Mouse (Mus musculus): ENCODE data around the gene Zdhhc7. TPM values are rescaled to one million over a fixed set of nuclear protein-coding genes. Genes with fewer than 3 reads are reported as not detected.

The Zdhhc7 gene
- polyA plus RNA-seq, 1 experiment: 172 TPM

GRCm38 (mm10) chr8:120063326-120063725 is 38.0 kb downstream of the Zdhhc7 start:
- Histone ChIP-seq H3K4me3 (ENCODE audit: low read depth, low read length) (no peak overlapping the region), H3K27me3 (ENCODE audit: control insufficient read depth, insufficient read depth, low read length) (no peaks in the 10 kb centered on the region), H3K27ac (ENCODE audit: insufficient read depth, low read depth, low read length) (no peak overlapping the region), H3K36me3 (ENCODE audit: control insufficient read depth, insufficient read depth, low read length) (no peaks in the 10 kb centered on the region), H3K4me1 (ENCODE audit: control insufficient read depth, insufficient read depth, insufficient read length, low read length) (peaks cover 3% of the 10 kb centered on the region; the same call in 1 of the 2 replicates)
- 71% methylated on average over 3 of the region's 3 CpGs for WGBS
- no peak for TF ChIP-seq POLR2A (IDR thresholded peaks at IDR 0.05; ENCODE audit: low read depth, low read length)
- no peak for TF ChIP-seq CTCF (IDR thresholded peaks at IDR 0.05; ENCODE audit: extremely low read depth, insufficient read length, insufficient replicate concordance, low read depth, low read length)

GRCm38 (mm10) chr8:120062742-120063141 is 38.5 kb downstream of the Zdhhc7 start:
- no peak overlapping the region for H3K27ac ChIP-seq (ENCODE audit: insufficient read depth, low read depth, low read length)
- no peaks in the 10 kb centered on the region; the same call in 1 of the 2 replicates for H3K4me1 ChIP-seq (ENCODE audit: control insufficient read depth, insufficient read depth, insufficient read length, low read length)
- no peaks in the 10 kb centered on the region for H3K27me3 ChIP-seq (ENCODE audit: control insufficient read depth, insufficient read depth, low read length)
- WGBS: 88% methylated on average over 14 of the region's 14 CpGs
- no peak for TF ChIP-seq POLR2A (IDR thresholded peaks at IDR 0.05; ENCODE audit: low read depth, low read length)
- no peak for TF ChIP-seq CTCF (IDR thresholded peaks at IDR 0.05; ENCODE audit: extremely low read depth, insufficient read length, insufficient replicate concordance, low read depth, low read length)
- H3K36me3 ChIP-seq (ENCODE audit: control insufficient read depth, insufficient read depth, low read length): no peaks in the 10 kb centered on the region
- H3K4me3 ChIP-seq (ENCODE audit: low read depth, low read length): no peak overlapping the region

- H3K27ac ChIP-seq (ENCODE audit: insufficient read depth, low read depth, low read length): peak overlapping the region; percentile 46; the same call in 1 of the 2 replicates
- peaks cover 2% of the 10 kb centered on the region; the same call in 1 of the 2 replicates for H3K4me1 ChIP-seq (ENCODE audit: control insufficient read depth, insufficient read depth, insufficient read length, low read length)
- TF ChIP-seq POLR2A (IDR thresholded peaks at IDR 0.05; ENCODE audit: low read depth, low read length) (no peak), CTCF (IDR thresholded peaks at IDR 0.05; ENCODE audit: extremely low read depth, insufficient read length, insufficient replicate concordance, low read depth, low read length) (no peak)
- H3K4me3 ChIP-seq (ENCODE audit: low read depth, low read length): no peak overlapping the region
- no peaks in the 10 kb centered on the region for H3K36me3 ChIP-seq (ENCODE audit: control insufficient read depth, insufficient read depth, low read length)
- 69% methylated on average over 2 of the region's 2 CpGs for whole genome bisulfite sequencing
- no peaks in the 10 kb centered on the region for H3K27me3 ChIP-seq (ENCODE audit: control insufficient read depth, insufficient read depth, low read length)
Measured at GRCm38 (mm10) chr8:120057078-120057477, 44.2 kb downstream of the Zdhhc7 start.

GRCm38 (mm10) chr8:120054833-120055232 is 46.4 kb downstream of the Zdhhc7 start:
- 76% methylated on average over 3 of the region's 3 CpGs for WGBS
- Histone ChIP-seq H3K27ac (ENCODE audit: insufficient read depth, low read depth, low read length) (no peak overlapping the region), H3K4me3 (ENCODE audit: low read depth, low read length) (no peak overlapping the region), H3K4me1 (ENCODE audit: control insufficient read depth, insufficient read depth, insufficient read length, low read length) (peaks cover 2% of the 10 kb centered on the region), H3K27me3 (ENCODE audit: control insufficient read depth, insufficient read depth, low read length) (no peaks in the 10 kb centered on the region), H3K36me3 (ENCODE audit: control insufficient read depth, insufficient read depth, low read length) (no peaks in the 10 kb centered on the region)
- TF ChIP-seq POLR2A (IDR thresholded peaks at IDR 0.05; ENCODE audit: low read depth, low read length) (no peak), CTCF (IDR thresholded peaks at IDR 0.05; ENCODE audit: extremely low read depth, insufficient read length, insufficient replicate concordance, low read depth, low read length) (no peak)

DNA sequence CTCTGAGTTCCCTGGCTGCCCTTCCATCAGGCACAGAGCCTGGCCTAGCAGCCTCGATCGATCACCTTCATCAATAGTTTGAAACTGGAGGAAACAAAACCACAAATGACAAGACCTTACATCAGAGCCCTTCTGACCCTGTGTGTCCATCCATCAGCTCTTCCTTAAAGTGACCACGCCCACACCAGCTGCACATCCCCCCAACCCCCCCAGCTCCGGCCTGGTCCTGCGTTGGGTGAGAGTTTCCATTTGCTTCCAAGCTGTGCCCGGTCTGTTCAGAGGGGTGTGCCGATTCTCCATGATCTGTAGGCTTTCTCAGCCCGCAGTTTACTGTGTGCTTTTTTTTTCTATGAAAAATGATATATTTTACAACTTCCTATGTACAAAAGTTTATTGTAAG is 49.0 kb downstream of the Zdhhc7 start:
- TF ChIP-seq CTCF (IDR thresholded peaks at IDR 0.05; ENCODE audit: extremely low read depth, insufficient read length, insufficient replicate concordance, low read depth, low read length) (no peak), POLR2A (IDR thresholded peaks at IDR 0.05; ENCODE audit: low read depth, low read length) (no peak)
- H3K27me3 ChIP-seq (ENCODE audit: control insufficient read depth, insufficient read depth, low read length): no peaks in the 10 kb centered on the region
- H3K4me1 ChIP-seq (ENCODE audit: control insufficient read depth, insufficient read depth, insufficient read length, low read length): peaks cover 2% of the 10 kb centered on the region
- H3K4me3 ChIP-seq (ENCODE audit: low read depth, low read length): no peak overlapping the region
- no peak overlapping the region for H3K27ac ChIP-seq (ENCODE audit: insufficient read depth, low read depth, low read length)
- WGBS: 80% methylated on average over 8 of the region's 8 CpGs
- no peaks in the 10 kb centered on the region for H3K36me3 ChIP-seq (ENCODE audit: control insufficient read depth, insufficient read depth, low read length)

GRCm38 (mm10) chr8:120051908-120052307 is 49.4 kb downstream of the Zdhhc7 start:
- Histone ChIP-seq H3K4me3 (ENCODE audit: low read depth, low read length) (no peak overlapping the region), H3K36me3 (ENCODE audit: control insufficient read depth, insufficient read depth, low read length) (no peaks in the 10 kb centered on the region), H3K27me3 (ENCODE audit: control insufficient read depth, insufficient read depth, low read length) (no peaks in the 10 kb centered on the region), H3K4me1 (ENCODE audit: control insufficient read depth, insufficient read depth, insufficient read length, low read length) (no peaks in the 10 kb centered on the region; the same call in none of the 2 replicates), H3K27ac (ENCODE audit: insufficient read depth, low read depth, low read length) (no peak overlapping the region)
- TF ChIP-seq POLR2A (IDR thresholded peaks at IDR 0.05; ENCODE audit: low read depth, low read length): no peak
- no peak for TF ChIP-seq CTCF (IDR thresholded peaks at IDR 0.05; ENCODE audit: extremely low read depth, insufficient read length, insufficient replicate concordance, low read depth, low read length)
- 83% methylated on average over 4 of the region's 4 CpGs for whole genome bisulfite sequencing

- H3K27ac ChIP-seq (ENCODE audit: insufficient read depth, low read depth, low read length): no peak overlapping the region
- H3K36me3 ChIP-seq (ENCODE audit: control insufficient read depth, insufficient read depth, low read length): no peaks in the 10 kb centered on the region
- no peak overlapping the region for H3K4me3 ChIP-seq (ENCODE audit: low read depth, low read length)
- H3K4me1 ChIP-seq (ENCODE audit: control insufficient read depth, insufficient read depth, insufficient read length, low read length): no peaks in the 10 kb centered on the region; the same call in none of the 2 replicates
- no peaks in the 10 kb centered on the region for H3K27me3 ChIP-seq (ENCODE audit: control insufficient read depth, insufficient read depth, low read length)
- WGBS: 43% methylated on average over 4 of the region's 4 CpGs
- TF ChIP-seq CTCF (IDR thresholded peaks at IDR 0.05; ENCODE audit: extremely low read depth, insufficient read length, insufficient replicate concordance, low read depth, low read length) (no peak), POLR2A (IDR thresholded peaks at IDR 0.05; ENCODE audit: low read depth, low read length) (no peak)
Measured at GRCm38 (mm10) chr8:120051006-120051405, 50.3 kb downstream of the Zdhhc7 start.

Measured in small intestine, adult 2 months (tissue).